Mouse (Mus musculus) ES-CJ7 (cell line): ENCODE results near the gene Zc3h15.

Experiments
- DNase-seq: peaks from one replicate; pipeline ENCODE4 v3.0.0; 2011; ENCODE audit warnings: low read depth, low spot score

Zc3h15 gene

DNA sequence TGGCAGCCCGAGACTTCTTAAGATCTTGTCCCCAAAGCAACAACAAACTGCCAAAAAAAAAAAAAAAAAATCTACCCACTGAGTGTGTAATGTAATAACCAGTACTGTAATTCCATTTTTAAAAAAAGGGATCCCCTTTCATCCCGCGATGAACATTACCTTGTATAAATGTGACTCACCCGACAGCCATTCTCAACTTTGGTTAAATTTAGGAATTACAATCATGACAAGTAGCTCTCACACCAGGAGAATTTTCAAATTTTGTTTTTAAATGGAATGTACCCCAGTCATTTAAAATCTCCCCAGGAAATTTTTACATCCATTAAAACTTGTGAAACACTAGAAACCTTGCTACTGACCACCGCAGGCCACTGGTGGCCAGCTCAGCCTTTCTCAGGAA lies 69.7 kb downstream of the Zc3h15 start:
- no peak for DNase-seq
